In genomic region chr5:124861463-124861862, GRCm38 (mm10) we compare ENCODE assay signal across 8 mouse cellular contexts. TPM values are rescaled to one million over a fixed set of nuclear protein-coding genes. Genes with fewer than 3 reads are reported as not detected.
DNase-seq lines count a peak whose midpoint lies in the region; ATAC-seq and TF ChIP-seq lines count a peak whose summit lies in the region.

No protein-coding gene starts in this region.

- no peak for TF ChIP-seq CTCF in heart, adult 2 months (IDR thresholded peaks at IDR 0.05)
- no peak for TF ChIP-seq CTCF in embryonic fibroblast, embryonic 13.5 days (IDR thresholded peaks at IDR 0.05; ENCODE audit: borderline replicate concordance, insufficient read depth, low read length)

- H3K27ac ChIP-seq in heart, adult 2 months, result no peak overlapping the region
- no peak overlapping the region for H3K27ac ChIP-seq in embryonic fibroblast, embryonic 13.5 days (ENCODE audit: insufficient read depth, low read length)
- H3K27ac ChIP-seq in hindbrain, embryonic 15.5 days (replicated peaks), result peak overlapping the region; percentile 96
- no peak overlapping the region for H3K27ac ChIP-seq in limb, embryonic 12.5 days
- H3K27ac ChIP-seq in neural tube, embryonic 11.5 days (ENCODE audit: low read depth, low read length), result peak overlapping the region; percentile 92

- H3K9me3 ChIP-seq in hindbrain, embryonic 15.5 days, result no peaks in the 10 kb centered on the region
- H3K9me3 ChIP-seq in limb, embryonic 12.5 days, result no peaks in the 10 kb centered on the region
- H3K9me3 ChIP-seq in neural tube, embryonic 11.5 days (ENCODE audit: control insufficient read depth, low read length), result no peaks in the 10 kb centered on the region

- H3K4me2 ChIP-seq in hindbrain, embryonic 15.5 days, result peak overlapping the region; percentile 87
- peak overlapping the region; percentile 99 for H3K4me2 ChIP-seq in limb, embryonic 12.5 days
- peak overlapping the region; percentile 92 for H3K4me2 ChIP-seq in neural tube, embryonic 11.5 days (ENCODE audit: low read depth)

- H3K4me3 ChIP-seq in heart, adult 2 months, result peak overlapping the region; percentile 72
- peak overlapping the region; percentile 89 for H3K4me3 ChIP-seq in embryonic fibroblast, embryonic 13.5 days (ENCODE audit: insufficient read depth, low read length)
- peak overlapping the region; percentile 89 for H3K4me3 ChIP-seq in hindbrain, embryonic 15.5 days
- H3K4me3 ChIP-seq in limb, embryonic 12.5 days (replicated peaks), result peak overlapping the region; percentile 99
- H3K4me3 ChIP-seq in neural tube, embryonic 11.5 days (ENCODE audit: low read depth, low read length), result peak overlapping the region; percentile 96

- TF ChIP-seq POLR2A in heart, adult 2 months (IDR thresholded peaks at IDR 0.05; ENCODE audit: insufficient read depth, low read depth, low read length), result no peak
- TF ChIP-seq POLR2A in embryonic fibroblast, embryonic 13.5 days (IDR thresholded peaks at IDR 0.05; ENCODE audit: low read depth, low read length), result no peak

- peaks cover 2% of the 10 kb centered on the region; the same call in 1 of the 2 replicates for H3K27me3 ChIP-seq in heart, adult 2 months (ENCODE audit: control insufficient read depth, insufficient read depth, low read length)
- H3K27me3 ChIP-seq in hindbrain, embryonic 15.5 days, result no peaks in the 10 kb centered on the region
- peaks cover 27% of the 10 kb centered on the region for H3K27me3 ChIP-seq in limb, embryonic 12.5 days
- peaks cover 9% of the 10 kb centered on the region; the same call in 1 of the 2 replicates for H3K27me3 ChIP-seq in neural tube, embryonic 11.5 days (ENCODE audit: control insufficient read depth, insufficient read depth, low read length)

- H3K79me2 ChIP-seq in heart, adult 2 months (replicated peaks; ENCODE audit: control insufficient read depth, insufficient read depth, low read length), result peaks cover 2% of the 10 kb centered on the region

- H3K4me1 ChIP-seq in heart, adult 2 months (ENCODE audit: control insufficient read depth, insufficient read depth, low read length), result peaks cover 1% of the 10 kb centered on the region; the same call in 1 of the 2 replicates
- 0 out of 2 replicates have a peak, but pooled peaks cover 3% of the 10 kb centered on the region for H3K4me1 ChIP-seq in embryonic fibroblast, embryonic 13.5 days (ENCODE audit: control insufficient read depth, insufficient read depth, low read length)
- peaks cover 45% of the 10 kb centered on the region for H3K4me1 ChIP-seq in hindbrain, embryonic 15.5 days (replicated peaks)
- H3K4me1 ChIP-seq in limb, embryonic 12.5 days (replicated peaks), result peaks cover 18% of the 10 kb centered on the region
- H3K4me1 ChIP-seq in neural tube, embryonic 11.5 days (ENCODE audit: control insufficient read depth, insufficient read depth, low read length), result peaks cover 12% of the 10 kb centered on the region; the same call in 1 of the 2 replicates

- intact Hi-C loops in heart, adult 2 months (cut with DNase I), result loop anchor here (5.0 to 10.0 kb wide), 2 partner anchors 434 to 613 kb away; partner anchors contain the start of genes Aacs and Sbno1

- ATAC-seq in hindbrain, embryonic 15.5 days (ENCODE audit: low FRiP score, low read depth), result 0 out of 2 replicates have a peak, but pooled peaks have one; percentile 1
- no peak for ATAC-seq in limb, embryonic 12.5 days (ENCODE audit: insufficient number of reproducible peaks, insufficient read depth, low FRiP score, low TSS enrichment, low read depth)
- ATAC-seq in neural tube, embryonic 11.5 days (ENCODE audit: insufficient read depth, low FRiP score, low TSS enrichment), result no peak

- TF ChIP-seq EP300 in heart, adult 2 months (IDR thresholded peaks at IDR 0.05; ENCODE audit: insufficient read depth, low read depth, low read length), result no peak

- 2% methylated on average over 32 of the region's 33 CpGs for WGBS in heart, adult 2 months
- under 1% methylated on average over 33 of the region's 33 CpGs for WGBS in hindbrain, embryonic 15.5 days
- 3% methylated on average over 32 of the region's 33 CpGs for WGBS in limb, embryonic 12.5 days
- under 1% methylated on average over 32 of the region's 33 CpGs for WGBS in neural tube, embryonic 11.5 days

- peak overlapping the region; percentile 60 for H3K9ac ChIP-seq in heart, adult 2 months (ENCODE audit: low read depth, low read length)
- H3K9ac ChIP-seq in hindbrain, embryonic 15.5 days, result peak overlapping the region; percentile 63
- peak overlapping the region; percentile 69 for H3K9ac ChIP-seq in limb, embryonic 12.5 days (replicated peaks)
- peak overlapping the region; percentile 75 for H3K9ac ChIP-seq in neural tube, embryonic 11.5 days (ENCODE audit: low read length)

- peaks cover 2% of the 10 kb centered on the region; the same call in 1 of the 2 replicates for H3K36me3 ChIP-seq in heart, adult 2 months (ENCODE audit: control insufficient read depth, insufficient read depth, low read length)
- H3K36me3 ChIP-seq in hindbrain, embryonic 15.5 days, result no peaks in the 10 kb centered on the region
- peaks cover 12% of the 10 kb centered on the region for H3K36me3 ChIP-seq in limb, embryonic 12.5 days
- no peaks in the 10 kb centered on the region for H3K36me3 ChIP-seq in neural tube, embryonic 11.5 days (ENCODE audit: control insufficient read depth, insufficient read depth, low read length)

- peak in 1 of 2 experiments; percentile 29 for DNase-seq in heart, adult 2 months
- no peak for DNase-seq in heart, postnatal 4 days
- peak; percentile 51 for DNase-seq in ZHBTc4 (ENCODE audit: low read depth, low spot score)
- DNase-seq in neural tube, embryonic 11.5 days (ENCODE audit: low spot score), result peak; percentile 19
- peak; percentile 16 for DNase-seq in urinary bladder, postnatal 25 days (ENCODE audit: low spot score)

RNA-seq across cellular contexts. Expression of gene Ccdc92, which starts 0.8 kb away (rescaled TPM):
- total RNA-seq in heart, adult 2 months (2021), result 1 to 10 TPM in 1 of 2 experiments, under 1 TPM in 1; 0.99 to 1.8 TPM
- 1.5 and 2.4 TPM in 2 replicates for polyA plus RNA-seq in heart, adult 2 months (2012; rRNA removed)
- total RNA-seq in heart, postnatal 4 days (2021), result under 1 TPM; 0.68 to 0.88 TPM
- polyA plus RNA-seq in embryonic fibroblast, embryonic 13.5 days (2011; ENCODE audit: insufficient read length, low read depth, missing spikeins), result 1.5 and 2.6 TPM in 2 replicates
- 46.9 and 51.8 TPM in 2 replicates for polyA plus RNA-seq in hindbrain, embryonic 15.5 days (2015; fragmentation: Nextera tagmentation; extraction: Ambion mirVana)
- polyA plus RNA-seq in limb, embryonic 12.5 days (2016; fragmentation: Nextera tagmentation; extraction: Ambion mirVana), result 7.9 and 8.2 TPM in 2 replicates
- polyA plus RNA-seq in neural tube, embryonic 11.5 days (2014; fragmentation: Nextera tagmentation; extraction: Ambion mirVana), result 24.8 and 26.4 TPM in 2 replicates

RNA-seq across cellular contexts. Expression of gene Zfp664, which starts 1.0 kb away (rescaled TPM):
- 10 to 100 TPM; 37.4 to 38.6 TPM for total RNA-seq in heart, adult 2 months (2021)
- 12.6 and 21.8 TPM in 2 replicates for polyA plus RNA-seq in heart, adult 2 months (2012; rRNA removed)
- total RNA-seq in heart, postnatal 4 days (2021), result 10 to 100 TPM; 57.5 to 62.7 TPM
- 43.0 and 54.0 TPM in 2 replicates for polyA plus RNA-seq in embryonic fibroblast, embryonic 13.5 days (2011; ENCODE audit: insufficient read length, low read depth, missing spikeins)
- 103 and 108 TPM in 2 replicates for polyA plus RNA-seq in hindbrain, embryonic 15.5 days (2015; fragmentation: Nextera tagmentation; extraction: Ambion mirVana)
- 118 and 125 TPM in 2 replicates for polyA plus RNA-seq in limb, embryonic 12.5 days (2016; fragmentation: Nextera tagmentation; extraction: Ambion mirVana)
- polyA plus RNA-seq in neural tube, embryonic 11.5 days (2014; fragmentation: Nextera tagmentation; extraction: Ambion mirVana), result 146 and 158 TPM in 2 replicates

Comparison
In these comparisons a context has a peak if more than half of its experiments do, and no peak if none do; other contexts are left out.
1. H3K27ac ChIP-seq: peak in hindbrain, embryonic 15.5 days (single experiment) and neural tube, embryonic 11.5 days (single experiment); none in heart, adult 2 months (single experiment), embryonic fibroblast, embryonic 13.5 days (single experiment) and limb, embryonic 12.5 days (single experiment).
2. Peak in every context shown above with its lines, with median percentiles within 50 percentile points of each other: H3K4me3 ChIP-seq, H3K9ac ChIP-seq and H3K4me2 ChIP-seq.